Mouse (Mus musculus) liver, embryonic 13.5 days (tissue): ENCODE results near the gene 1700013F07Rik. TPM values are rescaled to one million over a fixed set of nuclear protein-coding genes. Genes with fewer than 3 reads are reported as not detected.

Experiments
- ATAC-seq: fragments of 200-750 bp; cut with Nextera tagmentation; 2 replicates; pipeline ENCODE4 v1.8.0; 2017; ENCODE audit warnings: low read depth, mild to moderate bottlenecking, moderate number of reproducible peaks, moderate library complexity
- DNase-seq: peaks from one replicate; pipeline ENCODE4 v3.0.0; 2022
- H3K27ac ChIP-seq: fragments of 300-500 bp; sonication (generic); 2 replicates; pipeline ENCODE4 v1.5.1; 2015; ENCODE audit warnings: moderate library complexity, mild to moderate bottlenecking, inconsistent platforms
- H3K27me3 ChIP-seq: fragments of 300-500 bp; sonication (generic); 2 replicates; pipeline ENCODE4 v1.6.1; 2015; ENCODE audit warnings: mild to moderate bottlenecking, inconsistent platforms
- H3K36me3 ChIP-seq: fragments of 300-500 bp; sonication (generic); 2 replicates; pipeline ENCODE4 v1.6.1; 2015; ENCODE audit warnings: mild to moderate bottlenecking, inconsistent platforms
- H3K4me1 ChIP-seq: fragments of 300-500 bp; sonication (generic); replicated peaks from 2 replicates; pipeline ENCODE4 v1.6.1; 2015; ENCODE audit warnings: inconsistent platforms
- H3K4me2 ChIP-seq: fragments of 300-500 bp; sonication (generic); 2 replicates; pipeline ENCODE4 v1.6.1; 2015; ENCODE audit warnings: inconsistent platforms, mild to moderate bottlenecking, moderate library complexity
- H3K4me3 ChIP-seq: fragments of 300-500 bp; sonication (generic); replicated peaks from 2 replicates; pipeline ENCODE4 v1.5.1; 2015; ENCODE audit warnings: mild to moderate bottlenecking, inconsistent platforms
- H3K9ac ChIP-seq: fragments of 300-500 bp; sonication (generic); 2 replicates; pipeline ENCODE4 v1.6.1; 2015; ENCODE audit warnings: mild to moderate bottlenecking, inconsistent platforms
- H3K9me3 ChIP-seq: fragments of 300-500 bp; sonication (generic); replicated peaks from 2 replicates; pipeline ENCODE4 v1.6.1; 2016; ENCODE audit warnings: inconsistent platforms
- WGBS: fragments of 180-500 bp; shearing (Covaris S2); methylation state at CpG from one replicate; pipeline ENCODE4 v1.1.7; 2015; ENCODE audit not compliant: insufficient replicate concordance; 5-methylcytosine and 5-hydroxymethylcytosine counted together
- polyA plus RNA-seq: library from polyadenylated mRNA; unstranded; fragments of >200 nt; fragmentation: Nextera tagmentation; extraction: Ambion mirVana; gene quantifications from 2 replicates; pipeline ENCODE4 v1.2.1, GENCODE M21; 2015

Gene 1700013F07Rik
- polyA plus RNA-seq, 1 experiment from 2014 or later: not detected

- Histone ChIP-seq H3K9me3 (no peaks in the 10 kb centered on the region), H3K4me2 (no peak overlapping the region), H3K36me3 (no peaks in the 10 kb centered on the region), H3K9ac (no peak overlapping the region), H3K4me3 (no peak overlapping the region), H3K27ac (no peak overlapping the region), H3K27me3 (peaks cover 2% of the 10 kb centered on the region; the same call in 1 of the 2 replicates), H3K4me1 (0 out of 2 replicates have a peak, but pooled peaks cover 4% of the 10 kb centered on the region)
- 35% methylated on average over 9 of the region's 9 CpGs for WGBS
- DNase-seq (no peak), ATAC-seq (no peak)
These were observed 23.1 kb upstream of the 1700013F07Rik start for GRCm38 (mm10) chr3:108510716-108511483.

DNA sequence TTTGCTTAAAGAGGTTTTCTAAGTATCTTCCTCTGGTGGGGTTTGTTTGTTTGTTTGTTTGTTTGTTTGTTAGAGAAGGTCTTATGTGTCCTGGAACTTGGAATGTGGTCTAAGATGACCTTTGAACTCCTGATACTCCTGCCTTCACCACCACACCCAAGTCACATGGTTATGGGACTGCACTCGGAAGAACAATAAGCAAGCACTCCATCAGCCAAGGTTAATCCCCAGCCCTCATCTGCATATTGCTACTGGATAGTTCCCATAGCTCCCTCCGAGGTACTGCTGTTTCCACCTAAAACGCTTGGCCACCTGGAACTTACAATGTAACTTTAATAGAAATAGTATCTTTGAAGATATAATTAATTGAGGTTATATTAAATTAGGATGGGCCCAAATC, 20.5 kb upstream of the 1700013F07Rik start:
- ATAC-seq: no peak
- Histone ChIP-seq H3K27ac (no peak overlapping the region), H3K4me3 (no peak overlapping the region), H3K4me1 (0 out of 2 replicates have a peak, but pooled peaks cover 4% of the 10 kb centered on the region), H3K9ac (no peak overlapping the region), H3K9me3 (no peaks in the 10 kb centered on the region), H3K27me3 (peaks cover 2% of the 10 kb centered on the region; the same call in 1 of the 2 replicates), H3K36me3 (no peaks in the 10 kb centered on the region), H3K4me2 (no peak overlapping the region)
- 62% methylated on average over 3 of the region's 3 CpGs for WGBS
- no peak for DNase-seq

DNA sequence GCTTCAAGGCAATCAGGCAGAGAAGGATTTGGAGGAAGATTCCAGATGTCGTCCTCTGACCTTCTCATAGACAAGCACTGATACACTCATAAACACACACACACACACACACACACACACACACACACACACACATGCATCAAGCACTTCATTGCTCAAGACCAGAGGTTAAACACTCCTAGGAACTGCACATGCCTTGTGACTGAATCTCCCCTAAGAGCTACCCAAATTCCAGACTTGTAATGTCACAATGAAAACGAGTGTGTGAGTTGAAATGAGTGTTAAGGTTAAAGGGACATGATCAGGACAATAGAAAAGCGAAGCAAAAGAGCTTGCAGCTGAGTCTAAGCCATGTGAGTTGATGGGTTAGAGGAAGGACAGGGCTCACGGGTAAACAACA, 15.7 kb upstream of the 1700013F07Rik start:
- no peak overlapping the region for H3K4me3 ChIP-seq
- no peak overlapping the region for H3K4me2 ChIP-seq
- H3K36me3 ChIP-seq: no peaks in the 10 kb centered on the region
- no peaks in the 10 kb centered on the region for H3K4me1 ChIP-seq
- no peak overlapping the region for H3K27ac ChIP-seq
- H3K9ac ChIP-seq: no peak overlapping the region
- 47% methylated on average over 4 of the region's 4 CpGs for WGBS
- DNase-seq (no peak), ATAC-seq (no peak)
- H3K27me3 ChIP-seq: peaks cover 2% of the 10 kb centered on the region; the same call in 1 of the 2 replicates
- no peaks in the 10 kb centered on the region for H3K9me3 ChIP-seq

GRCm38 (mm10) chr3:108523415-108523814, 10.5 kb upstream of the 1700013F07Rik start:
- DNase-seq (no peak), ATAC-seq (no peak)
- H3K9me3 ChIP-seq: no peaks in the 10 kb centered on the region
- H3K4me3 ChIP-seq: no peak overlapping the region
- no peak overlapping the region for H3K27ac ChIP-seq
- H3K27me3 ChIP-seq: peaks cover 2% of the 10 kb centered on the region; the same call in 1 of the 2 replicates
- no peak overlapping the region for H3K4me2 ChIP-seq
- WGBS: 59% methylated on average over 4 of the region's 4 CpGs
- H3K4me1 ChIP-seq: no peaks in the 10 kb centered on the region
- H3K36me3 ChIP-seq: no peaks in the 10 kb centered on the region
- H3K9ac ChIP-seq: no peak overlapping the region

DNA sequence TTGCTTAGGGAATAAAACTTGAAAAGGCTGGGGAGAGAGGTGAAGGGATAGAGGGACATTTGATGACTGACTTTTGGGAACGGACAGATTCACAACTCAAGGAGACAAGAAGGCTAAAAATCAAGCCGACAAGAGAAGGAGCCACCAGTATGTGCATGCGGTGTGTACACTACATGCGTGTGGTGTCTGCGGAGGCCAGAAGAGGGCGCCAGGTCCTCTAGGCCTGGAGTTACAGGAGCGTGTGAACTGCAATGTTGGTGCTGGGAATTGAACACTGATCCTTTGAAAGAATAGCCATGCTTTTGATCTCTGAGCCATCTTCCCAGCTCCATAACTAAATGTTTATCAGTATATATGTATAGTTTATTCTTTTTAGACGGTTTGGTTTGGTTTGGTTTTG, 5.5 kb upstream of the 1700013F07Rik start:
- no peak for ATAC-seq
- Histone ChIP-seq H3K27ac (no peak overlapping the region), H3K4me2 (no peak overlapping the region), H3K4me3 (no peak overlapping the region), H3K4me1 (no peaks in the 10 kb centered on the region), H3K9ac (no peak overlapping the region), H3K36me3 (no peaks in the 10 kb centered on the region), H3K27me3 (no peaks in the 10 kb centered on the region), H3K9me3 (no peaks in the 10 kb centered on the region)
- 78% methylated on average over 8 of the region's 8 CpGs for WGBS
- no peak for DNase-seq

- Histone ChIP-seq H3K4me3 (no peak overlapping the region), H3K9me3 (no peaks in the 10 kb centered on the region), H3K36me3 (no peaks in the 10 kb centered on the region), H3K4me2 (no peak overlapping the region), H3K9ac (no peak overlapping the region), H3K27ac (no peak overlapping the region), H3K27me3 (peaks cover 33% of the 10 kb centered on the region), H3K4me1 (peaks cover 17% of the 10 kb centered on the region)
- no peak for ATAC-seq
- 53% methylated on average over 9 of the region's 9 CpGs for WGBS
- DNase-seq: no peak
These were observed 650 bp upstream of the 1700013F07Rik start for GRCm38 (mm10) chr3:108533114-108533885.

DNA sequence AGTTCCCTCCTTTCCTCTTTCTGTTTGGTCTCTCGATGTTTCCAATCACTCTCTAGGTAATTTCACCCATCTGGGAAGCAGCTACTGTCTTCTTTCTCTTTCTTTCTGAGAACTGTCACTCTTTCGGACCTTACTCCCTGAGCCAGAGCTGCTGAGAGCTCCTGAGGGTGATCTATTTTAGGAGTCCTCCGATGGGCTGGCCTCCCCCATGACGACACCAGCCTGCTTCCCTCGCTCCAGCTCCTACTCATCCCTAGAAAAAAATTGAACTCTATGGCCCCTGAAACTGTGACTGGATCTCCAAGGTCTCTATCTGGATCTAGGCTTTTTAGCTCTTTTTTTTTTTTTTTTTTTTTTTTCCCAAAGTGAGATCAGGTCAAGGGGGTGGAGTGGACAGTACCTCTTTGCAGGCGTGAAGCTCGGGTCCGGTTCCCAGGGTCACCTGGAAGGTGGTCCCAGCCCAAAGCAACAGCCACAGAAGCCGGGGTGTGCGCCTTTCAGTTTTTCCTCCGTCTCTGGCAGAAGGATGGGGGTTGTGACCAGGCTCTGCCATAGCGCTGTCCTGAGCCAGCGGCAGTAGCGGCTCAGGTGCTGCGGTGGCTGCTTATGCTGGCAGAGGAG, 2.1 kb downstream of the 1700013F07Rik start:
- ATAC-seq: no peak

GRCm38 (mm10) chr3:108536517-108537260, 2.7 kb downstream of the 1700013F07Rik start, which contains the start of gene 5330417C22Rik:
TSS of gene 5330417C22Rik (minus strand) at chr3:108536536.
- Histone ChIP-seq H3K27ac (no peak within 1 kb of the TSS), H3K27me3 (peaks cover 37% of the 10 kb centered on the region), H3K36me3 (no peaks in the 10 kb centered on the region), H3K9ac (no peak within 1 kb of the TSS), H3K4me3 (peak within 1 kb of the TSS; percentile 31), H3K4me2 (peak within 1 kb of the TSS; percentile 41), H3K4me1 (peaks cover 17% of the 10 kb centered on the region), H3K9me3 (no peaks in the 10 kb centered on the region)
- WGBS: 2% methylated on average over 35 of the region's 35 CpGs
- ATAC-seq (no peak; the same call in 1 of the 2 replicates), DNase-seq (no peak)

More for the DNA sequence above, 2.1 kb downstream of the 1700013F07Rik start:
- H3K36me3 ChIP-seq: no peaks in the 10 kb centered on the region
- peaks cover 17% of the 10 kb centered on the region for H3K4me1 ChIP-seq
- H3K9ac ChIP-seq: no peak overlapping the region
- no peaks in the 10 kb centered on the region for H3K9me3 ChIP-seq
- H3K4me2 ChIP-seq: peak overlapping the region; percentile 41; the same call in 1 of the 2 replicates
- DNase-seq: no peak
- H3K27ac ChIP-seq: no peak overlapping the region
- WGBS: 11% methylated on average over 15 of the region's 15 CpGs
- H3K4me3 ChIP-seq: 0 out of 2 replicates have a peak overlapping the region, but pooled peaks have one; percentile 31
- H3K27me3 ChIP-seq: peaks cover 37% of the 10 kb centered on the region

DNA sequence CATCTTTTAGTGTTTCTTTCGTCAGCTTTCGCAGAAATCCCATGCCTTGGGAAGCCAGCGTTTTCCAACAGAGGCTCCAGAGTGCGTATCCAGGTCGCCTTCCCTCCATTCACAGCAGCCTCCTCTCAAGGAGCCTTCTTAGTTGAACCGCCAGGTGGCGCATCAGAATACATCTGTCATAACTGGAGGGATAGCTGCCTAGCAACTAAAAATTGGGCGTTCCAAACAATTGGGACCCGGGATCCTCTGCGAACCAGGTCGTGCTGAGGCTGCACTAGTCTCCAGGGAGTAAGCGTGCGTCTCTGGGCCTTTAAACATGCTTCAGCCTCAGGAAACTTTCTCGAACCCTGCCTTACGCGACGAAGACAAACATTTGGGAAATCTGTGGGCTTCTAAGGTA, 3.4 kb downstream of the 1700013F07Rik start:
- ATAC-seq: peak; percentile 74
- H3K4me1 ChIP-seq: peaks cover 17% of the 10 kb centered on the region
- no peaks in the 10 kb centered on the region for H3K36me3 ChIP-seq
- 5% methylated on average over 17 of the region's 17 CpGs for WGBS
- peak; percentile 67 for DNase-seq
- H3K9me3 ChIP-seq: no peaks in the 10 kb centered on the region
- H3K9ac ChIP-seq: no peak overlapping the region
- no peak overlapping the region for H3K4me3 ChIP-seq
- H3K4me2 ChIP-seq: peak overlapping the region; percentile 34
- peaks cover 37% of the 10 kb centered on the region for H3K27me3 ChIP-seq
- no peak overlapping the region for H3K27ac ChIP-seq

DNA sequence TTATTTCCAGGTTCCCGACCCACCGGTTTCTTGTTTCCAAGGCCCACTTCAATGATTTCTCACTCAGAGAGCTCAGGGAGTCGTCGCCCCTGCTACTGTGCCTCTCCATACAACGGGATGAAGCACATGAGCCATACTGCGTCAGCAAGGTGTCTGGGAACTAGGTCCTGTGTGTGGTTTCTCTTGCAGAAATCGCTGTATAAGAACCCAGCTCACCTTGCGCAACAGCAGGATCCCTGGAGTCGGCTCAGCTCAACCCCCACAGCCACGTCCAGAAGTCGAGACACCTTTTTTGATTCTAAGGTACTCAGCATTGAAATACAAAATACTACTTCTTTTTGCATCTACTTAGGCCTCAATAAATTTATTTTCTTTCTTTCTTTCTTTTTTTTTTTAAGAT, 8.3 kb downstream of the 1700013F07Rik start:
- WGBS: 64% methylated on average over 11 of the region's 11 CpGs
- H3K9me3 ChIP-seq: no peaks in the 10 kb centered on the region
- no peak overlapping the region for H3K4me3 ChIP-seq
- H3K36me3 ChIP-seq: no peaks in the 10 kb centered on the region
- H3K9ac ChIP-seq: no peak overlapping the region
- H3K4me2 ChIP-seq: no peak overlapping the region
- DNase-seq (no peak), ATAC-seq (no peak)
- H3K4me1 ChIP-seq: peaks cover 4% of the 10 kb centered on the region
- no peak overlapping the region for H3K27ac ChIP-seq
- H3K27me3 ChIP-seq: peaks cover 10% of the 10 kb centered on the region
